Mouse (Mus musculus) heart, embryonic 16.5 days (tissue): ENCODE data around the gene Rabepk. TPM values are rescaled to one million over a fixed set of nuclear protein-coding genes. Genes with fewer than 3 reads are reported as not detected.
"Not testable (repeated sequence)": the region's sequence is repeated elsewhere in the genome, so short reads cannot be mapped to it uniquely, and the experiment has no call there.

ENCODE experiments used
- ATAC-seq: fragments of 200-750 bp; cut with Nextera tagmentation; replicated peaks from 2 replicates; pipeline ENCODE4 v1.8.0; 2017; ENCODE audit warnings: moderate number of reproducible peaks; ENCODE audit not compliant: insufficient read depth, low FRiP score; ENCODE audit errors: extremely low read depth
- H3K27ac ChIP-seq: fragments of 300-500 bp; sonication (generic); 2 replicates; pipeline ENCODE4 v1.5.1; 2014; ENCODE audit warnings: mild to moderate bottlenecking, low read length, control low read depth, moderate library complexity
- H3K27me3 ChIP-seq: fragments of 300-500 bp; sonication (generic); 2 replicates; pipeline ENCODE4 v1.6.1; 2014; ENCODE audit warnings: low read length, mixed read lengths; ENCODE audit not compliant: control insufficient read depth, insufficient read depth
- H3K36me3 ChIP-seq: fragments of 300-500 bp; sonication (generic); 2 replicates; pipeline ENCODE4 v1.6.1; 2014; ENCODE audit not compliant: control insufficient read depth, insufficient read depth
- H3K4me1 ChIP-seq: fragments of 300-500 bp; sonication (generic); 2 replicates; pipeline ENCODE4 v1.6.1; 2014; ENCODE audit warnings: low read length, mixed read lengths; ENCODE audit not compliant: control insufficient read depth, insufficient read depth
- H3K4me2 ChIP-seq: fragments of 300-500 bp; sonication (generic); 2 replicates; pipeline ENCODE4 v1.6.1; 2014; ENCODE audit warnings: low read depth, mild to moderate bottlenecking, control low read depth, low read length
- H3K4me3 ChIP-seq: fragments of 300-500 bp; sonication (generic); 2 replicates; pipeline ENCODE4 v1.5.1; 2014; ENCODE audit warnings: mild to moderate bottlenecking, control low read depth, low read length
- H3K9ac ChIP-seq: fragments of 300-500 bp; sonication (generic); 2 replicates; pipeline ENCODE4 v1.6.1; 2014; ENCODE audit warnings: low read length, control low read depth
- H3K9me3 ChIP-seq: fragments of 300-500 bp; sonication (generic); replicated peaks from 2 replicates; pipeline ENCODE4 v1.6.1; 2016; ENCODE audit warnings: low read length; ENCODE audit not compliant: control insufficient read depth
- WGBS: fragments of 180-500 bp; shearing (Covaris S2); extraction: QIAGEN DNeasy Blood & Tissue Kit; methylation state at CpG from one replicate; pipeline ENCODE4 v1.1.7; 2014; 5-methylcytosine and 5-hydroxymethylcytosine counted together
- polyA plus RNA-seq: library from polyadenylated mRNA; unstranded; fragments of >200 nt; fragmentation: Nextera tagmentation; extraction: Ambion mirVana; gene quantifications from 2 replicates; pipeline ENCODE4 v1.2.1, GENCODE M21; 2015

Rabepk gene
- polyA plus RNA-seq, 1 experiment from 2014 or later = 26.9 TPM

- H3K4me2 ChIP-seq = no peak overlapping the region
- WGBS = 94% methylated on average over 1 of the region's 1 CpGs
- ATAC-seq = no peak
- H3K4me3 ChIP-seq = no peak overlapping the region
- H3K27me3 ChIP-seq = no peaks in the 10 kb centered on the region
- no peak overlapping the region for H3K27ac ChIP-seq
- H3K9ac ChIP-seq = no peak overlapping the region
- no peaks in the 10 kb centered on the region for H3K9me3 ChIP-seq
- H3K36me3 ChIP-seq = peaks cover 28% of the 10 kb centered on the region
- H3K4me1 ChIP-seq = peaks cover 7% of the 10 kb centered on the region
These were observed 9.9 kb upstream of the Rabepk start for GRCm38 (mm10) chr2:34809568-34809967.

- H3K4me2 ChIP-seq = no peak overlapping the region
- no peak overlapping the region for H3K4me3 ChIP-seq
- H3K36me3 ChIP-seq = peaks cover 28% of the 10 kb centered on the region
- H3K27ac ChIP-seq = no peak overlapping the region
- H3K4me1 ChIP-seq = peaks cover 19% of the 10 kb centered on the region
- no peak overlapping the region for H3K9ac ChIP-seq
- H3K27me3 ChIP-seq = no peaks in the 10 kb centered on the region
- no peak for ATAC-seq
- no peaks in the 10 kb centered on the region for H3K9me3 ChIP-seq
- WGBS = 64% methylated on average over 2 of the region's 2 CpGs
These were observed 8.3 kb upstream of the Rabepk start for GRCm38 (mm10) chr2:34808057-34808456.

GRCm38 (mm10) chr2:34805364-34805950 lies 5.7 kb upstream of the Rabepk start:
- Histone ChIP-seq H3K4me2 (no peak overlapping the region), H3K36me3 (peaks cover 15% of the 10 kb centered on the region), H3K9me3 (no peaks in the 10 kb centered on the region), H3K4me1 (peaks cover 19% of the 10 kb centered on the region), H3K9ac (no peak overlapping the region), H3K27ac (no peak overlapping the region), H3K4me3 (no peak overlapping the region), H3K27me3 (no peaks in the 10 kb centered on the region)
- WGBS = 85% methylated on average over 10 of the region's 10 CpGs
- no peak for ATAC-seq

- ATAC-seq = no peak
- peaks cover 15% of the 10 kb centered on the region for H3K36me3 ChIP-seq
- no peaks in the 10 kb centered on the region for H3K27me3 ChIP-seq
- H3K9ac ChIP-seq = no peak overlapping the region
- peaks cover 24% of the 10 kb centered on the region for H3K4me1 ChIP-seq
- 30% methylated on average over 1 of the region's 1 CpGs for WGBS
- H3K27ac ChIP-seq = no peak overlapping the region
- no peaks in the 10 kb centered on the region for H3K9me3 ChIP-seq
- H3K4me3 ChIP-seq = no peak overlapping the region
- no peak overlapping the region for H3K4me2 ChIP-seq
These were observed 5.1 kb upstream of the Rabepk start for GRCm38 (mm10) chr2:34804815-34805214.

- Histone ChIP-seq H3K27ac (no peak overlapping the region), H3K9ac (no peak overlapping the region), H3K36me3 (peaks cover 15% of the 10 kb centered on the region), H3K4me2 (no peak overlapping the region), H3K4me1 (peaks cover 25% of the 10 kb centered on the region), H3K27me3 (no peaks in the 10 kb centered on the region), H3K4me3 (no peak overlapping the region), H3K9me3 (no peaks in the 10 kb centered on the region)
- no peak for ATAC-seq
- WGBS = 95% methylated on average over 2 of the region's 2 CpGs
These were observed 4.5 kb upstream of the Rabepk start for GRCm38 (mm10) chr2:34804172-34804571.

- peak overlapping the region; percentile 22; the same call in 1 of the 2 replicates for H3K4me3 ChIP-seq
- H3K27me3 ChIP-seq = no peaks in the 10 kb centered on the region
- 76% methylated on average over 3 of the region's 3 CpGs for WGBS
- H3K4me2 ChIP-seq = peak overlapping the region; percentile 49; the same call in 1 of the 2 replicates
- H3K9me3 ChIP-seq = no peaks in the 10 kb centered on the region
- peaks cover 12% of the 10 kb centered on the region for H3K36me3 ChIP-seq
- no peak overlapping the region for H3K27ac ChIP-seq
- H3K4me1 ChIP-seq = peaks cover 30% of the 10 kb centered on the region
- no peak for ATAC-seq
- no peak overlapping the region for H3K9ac ChIP-seq
These were observed 4.0 kb upstream of the Rabepk start for GRCm38 (mm10) chr2:34803746-34804145.

- Histone ChIP-seq H3K4me1 (peaks cover 34% of the 10 kb centered on the region), H3K27ac (peak overlapping the region; percentile 92), H3K9ac (peak overlapping the region; percentile 92), H3K4me3 (peak overlapping the region; percentile 76), H3K4me2 (peak overlapping the region; percentile 82)
- H3K9me3 ChIP-seq, H3K27me3 ChIP-seq, H3K36me3 ChIP-seq: not testable (repeated sequence)
- WGBS = 0% methylated on average over 31 of the region's 32 CpGs
- peak; percentile 62 for ATAC-seq
These were observed 3.0 kb upstream of the Rabepk start for GRCm38 (mm10) chr2:34802565-34803245.

GRCm38 (mm10) chr2:34801516-34802482 lies 2.1 kb upstream of the Rabepk start:
- no peaks in the 10 kb centered on the region for H3K9me3 ChIP-seq
- WGBS = 6% methylated on average over 39 of the region's 39 CpGs

More at GRCm38 (mm10) chr2:34801516-34802482, 2.1 kb upstream of the Rabepk start:
- Histone ChIP-seq H3K4me3 (peak overlapping the region; percentile 76), H3K9ac (peak overlapping the region; percentile 92), H3K36me3 (peaks cover 6% of the 10 kb centered on the region), H3K4me2 (peak overlapping the region; percentile 50), H3K27ac (peak overlapping the region; percentile 92), H3K27me3 (no peaks in the 10 kb centered on the region), H3K4me1 (peaks cover 31% of the 10 kb centered on the region)
- ATAC-seq = peak; percentile 96
